Mouse (Mus musculus) spleen, postnatal 14 days (tissue): ENCODE data around the gene Hnrnph2.

Source experiments
- DNase-seq, 2 experiments: peaks; one replicate each; pipeline ENCODE4 v3.0.0; 2021 to 2022; ENCODE audit warnings: low spot score in 2 of 2

Gene Hnrnph2

GRCm38 (mm10) chrX:134600659-134601379, at the start of gene Hnrnph2, which contains the start of gene Gla:
TSS of gene Hnrnph2 (plus strand) at chrX:134601179.
TSS of gene Gla (minus strand) at chrX:134601125.
- DNase-seq, result peak; percentile 62 to 78

- no peak for DNase-seq
Measured at GRCm38 (mm10) chrX:134553326-134553725, 47.7 kb upstream of the Hnrnph2 start.

- DNase-seq, result no peak
Measured at GRCm38 (mm10) chrX:134554425-134554824, 46.6 kb upstream of the Hnrnph2 start.

- DNase-seq, result no peak
Measured at GRCm38 (mm10) chrX:134564326-134564725, 36.7 kb upstream of the Hnrnph2 start.

- no peak for DNase-seq
Measured at GRCm38 (mm10) chrX:134566536-134567222, 34.3 kb upstream of the Hnrnph2 start.

- no peak for DNase-seq
Measured at GRCm38 (mm10) chrX:134577896-134578295, 23.1 kb upstream of the Hnrnph2 start.

- DNase-seq, result no peak
Measured at GRCm38 (mm10) chrX:134580528-134581305, 20.3 kb upstream of the Hnrnph2 start.

GRCm38 (mm10) chrX:134582270-134582669, 18.7 kb upstream of the Hnrnph2 start:
- DNase-seq, result no peak

GRCm38 (mm10) chrX:134582888-134583669, 17.9 kb upstream of the Hnrnph2 start, which contains the start of gene Btk:
TSS of gene Btk (minus strand) at chrX:134583570.
- DNase-seq, result no peak

- DNase-seq, result peak; percentile 79 to 91
Measured at GRCm38 (mm10) chrX:134585103-134586002, 15.6 kb upstream of the Hnrnph2 start, which contains the start of gene Rpl36a. TSS of gene Rpl36a (plus strand) at chrX:134585654.

- DNase-seq, result no peak
Measured at GRCm38 (mm10) chrX:134586447-134586846, 14.5 kb upstream of the Hnrnph2 start.

- DNase-seq, result no peak
Measured at GRCm38 (mm10) chrX:134588261-134588660, 12.7 kb upstream of the Hnrnph2 start.

GRCm38 (mm10) chrX:134588997-134589396, 12.0 kb upstream of the Hnrnph2 start:
- DNase-seq, result no peak

GRCm38 (mm10) chrX:134589836-134590235, 11.1 kb upstream of the Hnrnph2 start:
- no peak for DNase-seq

GRCm38 (mm10) chrX:134599922-134600565, 935 bp upstream of the Hnrnph2 start:
- no peak for DNase-seq

GRCm38 (mm10) chrX:134601380-134602120, 571 bp downstream of the Hnrnph2 start:
- DNase-seq, result no peak

GRCm38 (mm10) chrX:134609472-134609871, 8.5 kb downstream of the Hnrnph2 start:
- no peak for DNase-seq

GRCm38 (mm10) chrX:134610984-134611383, 10.0 kb downstream of the Hnrnph2 start:
- no peak for DNase-seq
